Comparison of ENCODE assay signal across 8 mouse cellular contexts in genomic region chrX:152001737-152002710, GRCm38 (mm10). TPM values are rescaled to one million over a fixed set of nuclear protein-coding genes. Genes with fewer than 3 reads are reported as not detected.
DNase-seq lines count a peak whose midpoint lies in the region; ATAC-seq lines count a peak whose summit lies in the region.

TSS of gene Hsd17b10 (plus strand) at chrX:152001845.

- H3K4me1 ChIP-seq in intestine, embryonic 14.5 days (replicated peaks; ENCODE audit: control insufficient read depth, insufficient read depth, low read length) = no peaks in the 10 kb centered on the region

- H3K4me3 ChIP-seq in intestine, embryonic 14.5 days (ENCODE audit: low read depth, low read length) = peak within 1 kb of the TSS; percentile 48

- peaks cover 17% of the 10 kb centered on the region for H3K36me3 ChIP-seq in intestine, embryonic 14.5 days (ENCODE audit: control insufficient read depth, insufficient read depth, low read length)

- H3K9me3 ChIP-seq in intestine, embryonic 14.5 days (ENCODE audit: control insufficient read depth, low read length) = no peaks in the 10 kb centered on the region

- intact Hi-C loops in gastrocnemius, postnatal 14 days (cut with DNase I; ENCODE audit: low total_unique reads) = no loop called here
- intact Hi-C loops in left cerebral cortex, postnatal 14 days (cut with DNase I) = no loop called here

- H3K9ac ChIP-seq in intestine, embryonic 14.5 days (ENCODE audit: low read length) = peak within 1 kb of the TSS; percentile 47

- ATAC-seq in intestine, embryonic 14.5 days (replicated peaks; ENCODE audit: low FRiP score, low TSS enrichment, low read depth) = peak; percentile 97

- WGBS in intestine, embryonic 14.5 days = 15% methylated on average over 38 of the region's 41 CpGs

- H3K4me2 ChIP-seq in intestine, embryonic 14.5 days (ENCODE audit: low read length) = peak within 1 kb of the TSS; percentile 54

- H3K27me3 ChIP-seq in intestine, embryonic 14.5 days (replicated peaks; ENCODE audit: control insufficient read depth, insufficient read depth, low read length) = peaks cover 24% of the 10 kb centered on the region; the same call in 1 of the 2 replicates

- DNase-seq in adipocyte (ENCODE audit: low spot score) = peak; percentile 87
- DNase-seq in embryo, embryonic 10 days (ENCODE audit: low spot score) = peak; percentile 87
- DNase-seq in gastrocnemius, postnatal 14 days = peak; percentile 86
- peak; percentile 81 for DNase-seq in intestine, embryonic 14.5 days (ENCODE audit: low spot score)
- peak; percentile 65 to 82 for DNase-seq in left cerebral cortex, postnatal 14 days (ENCODE audit: low spot score in 2 of 2)
- DNase-seq in mesoderm, embryonic 11.5 days (ENCODE audit: low read depth, low spot score) = peak; percentile 82
- DNase-seq in right cerebral cortex, postnatal 36 days (ENCODE audit: low spot score in 2 of 2) = peak; percentile 72 to 78
- DNase-seq in yolk sac, embryonic 10.5 days (ENCODE audit: low spot score) = peak; percentile 83

- peak within 1 kb of the TSS; percentile 38; the same call in 1 of the 2 replicates for H3K27ac ChIP-seq in intestine, embryonic 14.5 days (ENCODE audit: low read depth)

RNA-seq across cellular contexts. Expression of gene Hsd17b10, which starts in this region (rescaled TPM):
- 10 to 100 TPM; 81.7 to 91.4 TPM for total RNA-seq in gastrocnemius, postnatal 14 days (2021)
- 216 and 217 TPM in 2 replicates for polyA plus RNA-seq in intestine, embryonic 14.5 days (2014; fragmentation: Nextera tagmentation; extraction: Ambion mirVana)
- total RNA-seq in left cerebral cortex, postnatal 14 days (2021) = 10 to 100 TPM; 41.4 to 45.4 TPM

Comparison
In these comparisons a context has a peak if more than half of its experiments do, and no peak if none do; other contexts are left out.
1. Peak in every context shown above with its lines: DNase-seq, ATAC-seq, H3K4me3 ChIP-seq and H3K27ac ChIP-seq.